Mouse (Mus musculus): ENCODE measurements around the gene Alas2. TPM values are rescaled to one million over a fixed set of nuclear protein-coding genes. Genes with fewer than 3 reads are reported as not detected.

The Alas2 gene
- 145 and 178 TPM in 2 replicates for polyA plus RNA-seq (2015; fragmentation: Nextera tagmentation; extraction: Ambion mirVana)

GRCm38 (mm10) chrX:150547239-150547638 is at the start of gene Alas2:
Gene Alas2, plus strand, starts transcription at chrX:150547375.
- Histone ChIP-seq H3K27ac (ENCODE audit: low read length) (no peak within 1 kb of the TSS), H3K9ac (replicated peaks; ENCODE audit: low read depth) (no peak within 1 kb of the TSS), H3K27me3 (replicated peaks; ENCODE audit: insufficient read depth, low read length) (no peaks in the 10 kb centered on the region), H3K4me3 (ENCODE audit: low read depth, low read length) (no peak within 1 kb of the TSS), H3K4me2 (replicated peaks; ENCODE audit: low read depth, low read length) (no peak within 1 kb of the TSS), H3K9me3 (ENCODE audit: low read length) (no peaks in the 10 kb centered on the region), H3K36me3 (ENCODE audit: insufficient read depth, low read length) (no peaks in the 10 kb centered on the region), H3K4me1 (ENCODE audit: insufficient read depth, low read depth, low read length) (no peaks in the 10 kb centered on the region)
- DNase-seq (ENCODE audit: low spot score) (no peak), ATAC-seq (no peak)
- no peak for TF ChIP-seq CTCF (IDR thresholded peaks at IDR 0.05)
- TF ChIP-seq EP300 (IDR thresholded peaks at IDR 0.05): no peak
- 20% methylated on average over 3 of the region's 5 CpGs for WGBS

- 71% methylated on average over 6 of the region's 6 CpGs for WGBS
- no peak for ATAC-seq
Observed at GRCm38 (mm10) chrX:150508696-150509095, 38.5 kb upstream of the Alas2 start.

GRCm38 (mm10) chrX:150510631-150511030 is 36.5 kb upstream of the Alas2 start:
- DNase-seq (ENCODE audit: low spot score): peak; percentile 74

More at GRCm38 (mm10) chrX:150508696-150509095, 38.5 kb upstream of the Alas2 start:
- Histone ChIP-seq H3K4me3 (ENCODE audit: low read depth, low read length) (no peak overlapping the region), H3K9ac (replicated peaks; ENCODE audit: low read depth) (no peak overlapping the region), H3K27me3 (replicated peaks; ENCODE audit: insufficient read depth, low read length) (no peaks in the 10 kb centered on the region), H3K27ac (ENCODE audit: low read length) (no peak overlapping the region), H3K4me1 (ENCODE audit: insufficient read depth, low read depth, low read length) (no peaks in the 10 kb centered on the region), H3K4me2 (replicated peaks; ENCODE audit: low read depth, low read length) (no peak overlapping the region), H3K36me3 (ENCODE audit: insufficient read depth, low read length) (no peaks in the 10 kb centered on the region), H3K9me3 (ENCODE audit: low read length) (no peaks in the 10 kb centered on the region)
- no peak for DNase-seq (ENCODE audit: low spot score)
- no peak for TF ChIP-seq CTCF (IDR thresholded peaks at IDR 0.05)
- TF ChIP-seq EP300 (IDR thresholded peaks at IDR 0.05): no peak

GRCm38 (mm10) chrX:150511274-150511673 is 35.9 kb upstream of the Alas2 start:
- H3K9ac ChIP-seq (replicated peaks; ENCODE audit: low read depth): no peak overlapping the region
- no peaks in the 10 kb centered on the region for H3K4me1 ChIP-seq (ENCODE audit: insufficient read depth, low read depth, low read length)
- H3K4me3 ChIP-seq (ENCODE audit: low read depth, low read length): no peak overlapping the region
- no peak overlapping the region for H3K4me2 ChIP-seq (replicated peaks; ENCODE audit: low read depth, low read length)
- ATAC-seq (no peak), DNase-seq (ENCODE audit: low spot score) (peak; percentile 12)
- H3K27ac ChIP-seq (ENCODE audit: low read length): no peak overlapping the region
- 66% methylated on average over 6 of the region's 6 CpGs for WGBS
- H3K36me3 ChIP-seq (ENCODE audit: insufficient read depth, low read length): no peaks in the 10 kb centered on the region
- TF ChIP-seq CTCF (IDR thresholded peaks at IDR 0.05) (no peak), EP300 (IDR thresholded peaks at IDR 0.05) (no peak)
- H3K27me3 ChIP-seq (replicated peaks; ENCODE audit: insufficient read depth, low read length): no peaks in the 10 kb centered on the region
- no peaks in the 10 kb centered on the region for H3K9me3 ChIP-seq (ENCODE audit: low read length)

More at GRCm38 (mm10) chrX:150510631-150511030, 36.5 kb upstream of the Alas2 start:
- no peaks in the 10 kb centered on the region for H3K27me3 ChIP-seq (replicated peaks; ENCODE audit: insufficient read depth, low read length)
- TF ChIP-seq CTCF (IDR thresholded peaks at IDR 0.05) (peak; percentile 73), EP300 (IDR thresholded peaks at IDR 0.05) (no peak)
- no peak overlapping the region for H3K4me2 ChIP-seq (replicated peaks; ENCODE audit: low read depth, low read length)
- WGBS: 40% methylated on average over 4 of the region's 4 CpGs
- no peak overlapping the region for H3K27ac ChIP-seq (ENCODE audit: low read length)
- H3K36me3 ChIP-seq (ENCODE audit: insufficient read depth, low read length): no peaks in the 10 kb centered on the region
- no peak overlapping the region for H3K4me3 ChIP-seq (ENCODE audit: low read depth, low read length)
- H3K9me3 ChIP-seq (ENCODE audit: low read length): no peaks in the 10 kb centered on the region
- H3K4me1 ChIP-seq (ENCODE audit: insufficient read depth, low read depth, low read length): no peaks in the 10 kb centered on the region
- no peak overlapping the region for H3K9ac ChIP-seq (replicated peaks; ENCODE audit: low read depth)
- ATAC-seq: no peak

- Histone ChIP-seq H3K4me3 (ENCODE audit: low read depth, low read length) (no peak overlapping the region), H3K4me2 (replicated peaks; ENCODE audit: low read depth, low read length) (no peak overlapping the region), H3K9ac (replicated peaks; ENCODE audit: low read depth) (no peak overlapping the region), H3K27me3 (replicated peaks; ENCODE audit: insufficient read depth, low read length) (no peaks in the 10 kb centered on the region), H3K36me3 (ENCODE audit: insufficient read depth, low read length) (no peaks in the 10 kb centered on the region), H3K4me1 (ENCODE audit: insufficient read depth, low read depth, low read length) (no peaks in the 10 kb centered on the region), H3K27ac (ENCODE audit: low read length) (no peak overlapping the region), H3K9me3 (ENCODE audit: low read length) (no peaks in the 10 kb centered on the region)
- 65% methylated on average over 1 of the region's 1 CpGs for WGBS
- TF ChIP-seq CTCF (IDR thresholded peaks at IDR 0.05) (no peak), EP300 (IDR thresholded peaks at IDR 0.05) (no peak)
- DNase-seq (ENCODE audit: low spot score): no peak
- ATAC-seq: no peak
Observed at GRCm38 (mm10) chrX:150514127-150514526, 33.0 kb upstream of the Alas2 start.

- Histone ChIP-seq H3K36me3 (ENCODE audit: insufficient read depth, low read length) (no peaks in the 10 kb centered on the region), H3K4me3 (ENCODE audit: low read depth, low read length) (no peak overlapping the region), H3K9me3 (ENCODE audit: low read length) (no peaks in the 10 kb centered on the region), H3K4me2 (replicated peaks; ENCODE audit: low read depth, low read length) (no peak overlapping the region), H3K9ac (replicated peaks; ENCODE audit: low read depth) (no peak overlapping the region), H3K27me3 (replicated peaks; ENCODE audit: insufficient read depth, low read length) (no peaks in the 10 kb centered on the region), H3K4me1 (ENCODE audit: insufficient read depth, low read depth, low read length) (no peaks in the 10 kb centered on the region), H3K27ac (ENCODE audit: low read length) (no peak overlapping the region)
- no peak for DNase-seq (ENCODE audit: low spot score)
- ATAC-seq: no peak
- no peak for TF ChIP-seq EP300 (IDR thresholded peaks at IDR 0.05)
- no peak for TF ChIP-seq CTCF (IDR thresholded peaks at IDR 0.05)
Observed at GRCm38 (mm10) chrX:150516015-150516414, 31.2 kb upstream of the Alas2 start.

GRCm38 (mm10) chrX:150516477-150516876 is 30.7 kb upstream of the Alas2 start:
- WGBS: 86% methylated on average over 1 of the region's 1 CpGs

More at GRCm38 (mm10) chrX:150516477-150516876, 30.7 kb upstream of the Alas2 start:
- DNase-seq (ENCODE audit: low spot score) (no peak), ATAC-seq (no peak)
- no peak overlapping the region for H3K4me2 ChIP-seq (replicated peaks; ENCODE audit: low read depth, low read length)
- no peaks in the 10 kb centered on the region for H3K36me3 ChIP-seq (ENCODE audit: insufficient read depth, low read length)
- no peak overlapping the region for H3K27ac ChIP-seq (ENCODE audit: low read length)
- no peaks in the 10 kb centered on the region for H3K9me3 ChIP-seq (ENCODE audit: low read length)
- no peak overlapping the region for H3K9ac ChIP-seq (replicated peaks; ENCODE audit: low read depth)
- H3K4me1 ChIP-seq (ENCODE audit: insufficient read depth, low read depth, low read length): no peaks in the 10 kb centered on the region
- no peaks in the 10 kb centered on the region for H3K27me3 ChIP-seq (replicated peaks; ENCODE audit: insufficient read depth, low read length)
- TF ChIP-seq EP300 (IDR thresholded peaks at IDR 0.05) (no peak), CTCF (IDR thresholded peaks at IDR 0.05) (no peak)
- H3K4me3 ChIP-seq (ENCODE audit: low read depth, low read length): no peak overlapping the region

Data from lung, postnatal 0 days (tissue).